Mouse (Mus musculus): ENCODE results near the gene Prc1. TPM values are rescaled to one million over a fixed set of nuclear protein-coding genes. Genes with fewer than 3 reads are reported as not detected.

Gene Prc1
- polyA plus RNA-seq, 2 experiments = 76.5 to 131 TPM

DNA sequence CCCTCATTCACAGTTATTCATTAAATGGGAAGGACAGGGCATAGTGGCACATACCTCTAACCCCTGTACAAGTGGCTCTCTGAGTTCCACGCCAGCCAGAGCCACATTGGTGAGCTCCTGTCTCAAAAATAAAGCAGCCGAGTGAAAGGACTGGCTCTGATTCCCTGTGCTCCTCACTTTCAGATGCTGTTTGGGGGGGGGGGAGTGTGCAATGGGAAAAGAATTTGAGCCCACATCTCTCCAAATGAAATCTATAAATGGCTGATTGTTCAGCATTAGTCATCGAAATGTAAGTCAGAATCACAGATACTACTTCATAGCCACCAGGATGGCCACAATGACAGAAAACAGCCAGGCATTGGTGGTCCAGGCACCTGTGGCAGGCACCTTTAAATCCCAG is 2.8 kb downstream of the Prc1 start:
- peak overlapping the region in 1 of 2 experiments; percentile 19; a peak in 2 of 4 replicates for H3K4me3 ChIP-seq (ENCODE audit: insufficient read depth in 1 of 2, low read depth in 2 of 2, low read length in 2 of 2)
- peaks cover 20 to 25% of the 10 kb centered on the region in 2 experiments for H3K4me1 ChIP-seq (replicated peaks; ENCODE audit: control insufficient read depth in 2 of 2, insufficient read depth in 2 of 2, low read length in 1 of 2)
- ATAC-seq (ENCODE audit: insufficient read depth) = no peak
- no peaks in the 10 kb centered on the region for H3K27me3 ChIP-seq (ENCODE audit: control insufficient read depth, insufficient read depth, low read length)
- H3K9me3 ChIP-seq (ENCODE audit: control insufficient read depth, low read length) = no peaks in the 10 kb centered on the region
- H3K36me3 ChIP-seq (replicated peaks; ENCODE audit: control insufficient read depth, insufficient read depth, low read depth) = peaks cover 53% of the 10 kb centered on the region
- DNase-seq (ENCODE audit: low read depth in 3 of 3, low spot score in 3 of 3) = no peak
- TF ChIP-seq EP300 (IDR thresholded peaks at IDR 0.05; ENCODE audit: low read depth) (no peak), CTCF (IDR thresholded peaks at IDR 0.05; ENCODE audit: low read depth) (no peak)
- H3K9ac ChIP-seq (replicated peaks) = no peak overlapping the region
- 81% methylated on average over 3 of the region's 3 CpGs for WGBS (ENCODE audit: insufficient replicate concordance)
- no peak overlapping the region for H3K27ac ChIP-seq
- peak overlapping the region; percentile 90 for H3K4me2 ChIP-seq (ENCODE audit: low read depth)

DNA sequence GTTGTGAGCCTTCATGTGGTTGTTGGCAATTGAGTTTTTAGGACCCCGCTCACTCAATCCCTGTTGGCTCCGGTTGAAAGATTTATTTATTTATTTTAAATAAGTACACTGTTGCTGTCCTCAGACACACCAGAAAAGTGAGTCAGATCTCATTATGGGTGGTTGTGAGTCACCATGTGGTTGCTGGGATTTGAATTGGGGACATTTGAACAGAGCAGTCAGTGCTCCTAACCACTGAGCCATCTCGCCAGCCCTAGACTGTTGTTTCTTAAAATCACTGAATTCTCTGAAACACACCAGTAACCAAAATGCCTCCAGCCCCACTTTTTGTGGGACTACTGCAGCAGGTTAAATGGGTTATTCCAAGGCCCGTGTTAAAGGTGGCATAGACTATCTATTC is 4.5 kb downstream of the Prc1 start:
- DNase-seq (ENCODE audit: low read depth in 3 of 3, low spot score in 3 of 3) (no peak), ATAC-seq (ENCODE audit: insufficient read depth) (no peak)
- Histone ChIP-seq H3K36me3 (replicated peaks; ENCODE audit: control insufficient read depth, insufficient read depth, low read depth) (peaks cover 68% of the 10 kb centered on the region), H3K9ac (replicated peaks) (no peak overlapping the region), H3K4me3 (ENCODE audit: insufficient read depth in 1 of 2, low read depth in 2 of 2, low read length in 2 of 2) (no peak overlapping the region), H3K27ac (no peak overlapping the region), H3K4me1 (replicated peaks; ENCODE audit: control insufficient read depth in 2 of 2, insufficient read depth in 2 of 2, low read length in 1 of 2) (peaks cover 4 to 14% of the 10 kb centered on the region in 2 experiments), H3K4me2 (ENCODE audit: low read depth) (no peak overlapping the region), H3K9me3 (ENCODE audit: control insufficient read depth, low read length) (no peaks in the 10 kb centered on the region), H3K27me3 (ENCODE audit: control insufficient read depth, insufficient read depth, low read length) (no peaks in the 10 kb centered on the region)
- TF ChIP-seq CTCF (IDR thresholded peaks at IDR 0.05; ENCODE audit: low read depth) = no peak
- no peak for TF ChIP-seq EP300 (IDR thresholded peaks at IDR 0.05; ENCODE audit: low read depth)
- WGBS (ENCODE audit: insufficient replicate concordance) = 88% methylated on average over 4 of the region's 4 CpGs

DNA sequence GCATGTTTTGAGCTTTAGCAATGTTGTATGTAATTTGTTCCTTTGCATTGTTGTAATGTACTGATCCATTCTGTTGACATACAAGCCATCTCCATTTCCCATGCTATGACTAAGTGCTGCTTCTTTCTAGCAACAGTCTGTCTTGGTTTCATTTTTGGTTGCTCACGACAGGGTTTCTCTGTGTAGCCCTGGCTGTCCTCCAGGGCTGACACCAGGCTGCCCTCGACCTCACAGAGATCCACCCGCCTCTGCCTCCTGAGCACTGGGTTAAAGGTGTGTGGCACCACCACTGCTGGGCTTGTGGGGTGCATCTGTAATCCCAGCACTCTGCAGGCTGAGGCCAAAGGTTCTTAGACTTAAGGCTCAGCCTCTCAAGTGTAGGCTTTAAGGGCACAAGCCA is 5.3 kb downstream of the Prc1 start:
- no peak overlapping the region for H3K9ac ChIP-seq (replicated peaks)
- no peaks in the 10 kb centered on the region for H3K9me3 ChIP-seq (ENCODE audit: control insufficient read depth, low read length)
- H3K27ac ChIP-seq = no peak overlapping the region
- ATAC-seq (ENCODE audit: insufficient read depth) (no peak), DNase-seq (ENCODE audit: low read depth in 3 of 3, low spot score in 3 of 3) (no peak)
- no peak overlapping the region for H3K4me3 ChIP-seq (ENCODE audit: insufficient read depth in 1 of 2, low read depth in 2 of 2, low read length in 2 of 2)
- WGBS (ENCODE audit: insufficient replicate concordance) = 78% methylated on average over 3 of the region's 3 CpGs
- peaks cover 76% of the 10 kb centered on the region for H3K36me3 ChIP-seq (replicated peaks; ENCODE audit: control insufficient read depth, insufficient read depth, low read depth)
- TF ChIP-seq EP300 (IDR thresholded peaks at IDR 0.05; ENCODE audit: low read depth) (no peak), CTCF (IDR thresholded peaks at IDR 0.05; ENCODE audit: low read depth) (no peak)
- H3K27me3 ChIP-seq (ENCODE audit: control insufficient read depth, insufficient read depth, low read length) = no peaks in the 10 kb centered on the region
- H3K4me1 ChIP-seq (replicated peaks; ENCODE audit: control insufficient read depth in 2 of 2, insufficient read depth in 2 of 2, low read length in 1 of 2) = peaks cover 3 to 12% of the 10 kb centered on the region in 2 experiments
- H3K4me2 ChIP-seq (ENCODE audit: low read depth) = no peak overlapping the region

DNA sequence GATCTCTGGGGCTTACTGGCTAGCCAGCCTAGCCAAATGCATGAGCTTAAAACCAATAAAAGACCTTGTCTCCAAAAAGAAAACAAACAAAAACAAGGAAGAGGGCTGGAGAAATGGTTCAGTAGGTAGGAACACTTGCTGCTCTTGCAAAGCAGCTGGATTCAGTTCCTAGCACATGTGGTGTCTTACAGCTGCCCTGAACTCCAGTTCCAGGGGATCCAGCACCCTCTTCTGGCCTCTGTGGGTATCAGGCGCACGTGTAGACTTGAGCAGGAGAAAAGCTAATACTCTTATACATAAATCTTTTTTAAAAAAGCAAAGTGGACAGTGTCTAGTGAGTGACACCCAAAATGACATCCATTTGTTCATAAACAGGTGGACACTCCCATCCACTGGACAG is 7.3 kb downstream of the Prc1 start:
- Histone ChIP-seq H3K36me3 (replicated peaks; ENCODE audit: control insufficient read depth, insufficient read depth, low read depth) (peaks cover 91% of the 10 kb centered on the region), H3K9ac (replicated peaks) (no peak overlapping the region), H3K27me3 (ENCODE audit: control insufficient read depth, insufficient read depth, low read length) (no peaks in the 10 kb centered on the region), H3K4me3 (ENCODE audit: insufficient read depth in 1 of 2, low read depth in 2 of 2, low read length in 2 of 2) (no peak overlapping the region), H3K27ac (no peak overlapping the region), H3K9me3 (ENCODE audit: control insufficient read depth, low read length) (no peaks in the 10 kb centered on the region), H3K4me1 (replicated peaks; ENCODE audit: control insufficient read depth in 2 of 2, insufficient read depth in 2 of 2, low read length in 1 of 2) (peaks cover 3 to 7% of the 10 kb centered on the region in 2 experiments), H3K4me2 (ENCODE audit: low read depth) (no peak overlapping the region)
- WGBS (ENCODE audit: insufficient replicate concordance) = 83% methylated on average over 2 of the region's 2 CpGs
- no peak for ATAC-seq (ENCODE audit: insufficient read depth)
- DNase-seq (ENCODE audit: low read depth in 3 of 3, low spot score in 3 of 3) = no peak
- no peak for TF ChIP-seq EP300 (IDR thresholded peaks at IDR 0.05; ENCODE audit: low read depth)
- TF ChIP-seq CTCF (IDR thresholded peaks at IDR 0.05; ENCODE audit: low read depth) = peak; percentile 54

DNA sequence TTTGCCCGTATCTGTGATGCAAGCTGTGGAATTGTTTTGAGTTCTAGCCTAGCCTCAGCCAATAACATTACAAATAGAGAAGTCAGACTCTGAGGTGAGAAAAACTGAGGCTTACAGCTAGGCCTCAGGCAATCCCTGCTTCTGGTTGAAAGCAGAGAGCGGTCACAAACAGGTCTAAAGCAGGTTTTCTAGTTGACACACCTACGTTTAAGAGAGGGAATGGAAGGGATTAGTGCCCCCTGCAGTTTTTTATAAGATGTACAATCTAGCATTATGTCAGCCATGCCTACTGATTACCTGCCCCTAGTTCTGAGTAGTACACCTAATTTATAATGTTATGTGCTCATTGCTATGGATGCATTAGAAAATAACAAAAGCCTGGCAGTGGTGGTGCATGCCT is 13.5 kb downstream of the Prc1 start:
- no peak overlapping the region for H3K4me2 ChIP-seq (ENCODE audit: low read depth)
- H3K27ac ChIP-seq = no peak overlapping the region
- no peak overlapping the region for H3K9ac ChIP-seq (replicated peaks)
- H3K9me3 ChIP-seq (ENCODE audit: control insufficient read depth, low read length) = no peaks in the 10 kb centered on the region
- H3K4me1 ChIP-seq (replicated peaks; ENCODE audit: control insufficient read depth in 2 of 2, insufficient read depth in 2 of 2, low read length in 1 of 2) = no peaks in the 10 kb centered on the region
- no peak for TF ChIP-seq EP300 (IDR thresholded peaks at IDR 0.05; ENCODE audit: low read depth)
- no peak for TF ChIP-seq CTCF (IDR thresholded peaks at IDR 0.05; ENCODE audit: low read depth)
- DNase-seq (ENCODE audit: low read depth in 3 of 3, low spot score in 3 of 3) (no peak), ATAC-seq (ENCODE audit: insufficient read depth) (no peak)
- no peak overlapping the region for H3K4me3 ChIP-seq (ENCODE audit: insufficient read depth in 1 of 2, low read depth in 2 of 2, low read length in 2 of 2)
- H3K36me3 ChIP-seq (replicated peaks; ENCODE audit: control insufficient read depth, insufficient read depth, low read depth) = peaks cover 100% of the 10 kb centered on the region
- H3K27me3 ChIP-seq (ENCODE audit: control insufficient read depth, insufficient read depth, low read length) = no peaks in the 10 kb centered on the region
- 91% methylated on average over 3 of the region's 3 CpGs for WGBS (ENCODE audit: insufficient replicate concordance)

Data from liver, embryonic 14.5 days (tissue).